Mouse (Mus musculus) liver, postnatal 0 days (tissue): ENCODE data around the gene Ethe1.

Source experiments
- CTCF ChIP-seq: sonication (generic); IDR thresholded peaks from 2 replicates; pipeline ENCODE4 v1.5.1; 2016; ENCODE audit warnings: antibody characterized with exemption, low read depth
- EP300 ChIP-seq: IDR thresholded peaks from 2 replicates; pipeline ENCODE4 v1.6.1; 2016; ENCODE audit warnings: antibody characterized with exemption, low read depth, mild to moderate bottlenecking

GRCm38 (mm10) chr7:24592781-24593180 lies 5.4 kb downstream of the Ethe1 start:
- TF ChIP-seq CTCF: no peak
- TF ChIP-seq EP300: no peak
